Mouse (Mus musculus): Measurements from ENCODE around the gene Praf2. TPM values are rescaled to one million over a fixed set of nuclear protein-coding genes. Genes with fewer than 3 reads are reported as not detected.

Gene Praf2
- polyA plus RNA-seq (2017; shearing (Covaris generic)) = 35.0 TPM

DNA sequence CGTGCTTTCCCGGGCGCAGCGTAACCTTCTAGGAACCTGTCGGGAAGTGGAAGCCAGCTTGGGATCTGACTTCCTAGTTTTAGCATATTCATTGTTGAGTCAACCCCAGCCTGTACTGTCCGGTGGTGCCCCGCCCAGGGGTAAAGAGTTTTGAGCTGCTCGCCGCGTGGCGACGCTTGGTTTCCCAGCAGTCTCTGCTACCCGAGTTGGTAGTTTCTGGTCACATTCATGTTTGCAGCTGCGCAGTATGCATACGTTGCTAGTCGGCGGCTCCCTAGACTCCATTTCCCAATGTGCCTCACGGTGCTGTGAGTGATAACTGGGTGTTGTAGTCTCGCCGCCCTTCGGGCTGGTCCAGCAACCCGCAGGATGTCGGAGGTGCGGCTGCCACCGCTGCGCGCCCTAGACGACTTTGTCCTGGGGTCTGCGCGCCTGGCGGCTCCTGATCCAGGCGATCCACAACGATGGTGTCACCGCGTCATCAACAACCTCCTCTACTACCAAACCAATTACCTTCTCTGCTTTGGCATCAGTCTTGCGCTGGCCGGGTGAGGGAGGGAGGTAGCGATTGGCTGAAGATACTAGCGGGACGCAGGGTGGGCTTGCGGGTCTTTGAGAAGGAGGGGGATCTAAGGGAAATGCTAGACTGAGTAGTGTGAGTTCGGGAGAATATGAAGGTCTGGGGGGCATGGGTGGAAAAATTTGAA lies at the start of gene Praf2:
Praf2 (plus strand) TSS at position 225 of the 707 bp plus-strand sequence.

GRCm38 (mm10) chrX:7680864-7681263 lies 47.4 kb upstream of the Praf2 start, which contains the start of gene Magix:
Gene Magix (minus strand): TSS chrX:7681251.

DNA sequence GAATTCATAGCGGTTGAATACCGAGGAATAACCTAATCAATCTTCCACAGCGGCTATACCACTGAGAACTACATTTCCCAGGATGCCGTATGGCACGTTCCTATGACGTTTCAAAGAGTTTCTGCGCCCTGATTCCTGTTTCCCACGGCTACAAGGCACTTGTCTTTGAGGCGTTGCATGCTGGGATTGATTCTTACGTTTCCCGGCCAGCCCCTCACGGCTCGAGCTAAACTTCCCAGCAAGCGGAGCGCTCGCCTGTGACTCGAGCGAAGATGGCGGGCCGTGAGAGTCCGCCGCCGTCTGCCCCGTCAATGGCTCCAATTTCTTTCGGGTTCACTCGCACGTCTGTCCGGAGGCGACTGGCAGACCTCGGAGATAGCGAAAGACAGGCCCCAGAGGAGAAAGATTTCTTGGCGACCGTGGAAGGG lies 31.3 kb upstream of the Praf2 start, which contains the start of gene Gpkow:
Gpkow (plus strand) TSS at position 178 of the 428 bp plus-strand sequence.

GRCm38 (mm10) chrX:7714135-7714899 lies 13.9 kb upstream of the Praf2 start, which contains the start of gene Wdr45:
Gene Wdr45 (plus strand): TSS chrX:7714333.

DNA sequence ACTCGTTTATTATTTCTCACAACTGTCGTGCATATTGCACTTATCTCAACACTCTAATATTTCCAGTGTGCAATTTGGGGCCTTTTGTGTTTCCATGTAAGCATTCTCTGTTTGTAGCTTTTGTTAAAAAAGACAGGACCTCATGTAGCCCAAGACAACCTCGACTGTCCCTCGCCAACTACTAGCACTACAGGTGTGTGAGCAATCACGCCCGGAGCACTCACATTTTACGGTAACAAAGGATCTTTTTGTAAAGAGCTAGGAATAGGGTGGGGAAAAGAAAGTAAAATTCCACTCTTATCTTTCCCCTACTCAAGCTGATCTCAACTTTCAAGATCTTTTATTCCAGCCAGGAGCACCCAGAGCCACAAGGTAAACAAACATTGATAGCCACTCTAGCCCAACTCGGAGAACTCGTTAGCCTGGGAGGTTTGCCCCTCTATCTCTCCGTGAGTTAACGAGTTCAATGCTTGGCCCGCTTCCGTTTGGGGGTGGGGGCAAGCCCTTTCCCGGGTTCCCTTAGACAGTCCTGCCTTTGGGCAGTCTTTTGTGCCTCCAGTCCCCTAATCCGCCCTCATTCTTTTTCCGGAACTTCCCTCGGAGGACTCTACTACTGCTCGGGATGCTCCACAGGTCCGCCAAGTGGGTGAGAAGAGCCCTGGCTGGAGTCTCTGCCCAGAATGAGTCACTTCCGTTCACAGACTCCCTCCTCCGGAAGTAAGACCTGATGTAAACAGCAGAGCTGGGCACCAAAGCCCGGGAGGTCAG lies 6.5 kb upstream of the Praf2 start, which contains the start of gene Gm45208:
Gm45208 (plus strand) TSS at position 732 of the 768 bp plus-strand sequence.

DNA sequence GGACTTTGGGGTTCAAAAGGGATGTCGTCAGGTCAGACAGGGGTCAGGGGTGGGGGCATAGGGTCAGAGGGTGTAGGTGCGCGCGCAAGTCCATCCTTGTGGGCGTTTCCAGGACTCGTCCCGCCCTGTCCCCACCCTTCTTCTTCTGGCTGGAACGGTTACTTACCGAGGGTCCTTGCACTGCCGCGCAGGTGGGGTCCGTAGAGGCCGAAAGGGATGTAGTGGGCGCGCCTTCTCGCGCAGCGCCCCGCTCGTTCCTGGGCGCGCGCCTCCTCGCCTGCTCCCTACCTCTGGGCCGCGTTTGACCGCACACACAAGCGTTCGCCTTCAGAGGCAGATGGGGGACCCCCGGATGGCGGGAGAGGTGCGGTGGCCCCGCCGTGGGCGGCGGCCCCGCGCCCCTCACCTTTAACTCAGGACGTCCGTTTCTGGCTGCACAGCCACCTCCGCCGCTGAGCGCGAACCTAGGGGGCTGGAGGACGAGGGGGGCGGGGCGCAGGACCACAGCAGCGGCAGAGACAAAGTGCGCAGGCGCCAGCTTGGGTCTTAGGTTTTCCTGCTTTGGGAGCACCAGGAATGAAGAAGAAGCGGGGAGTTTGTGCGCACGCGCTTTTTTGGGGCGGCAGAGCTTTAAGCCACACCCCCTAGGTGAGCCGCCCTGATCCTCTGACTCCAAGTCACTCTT lies 22.3 kb downstream of the Praf2 start, which contains the start of gene Ccdc120:
Ccdc120 (minus strand) TSS at position 474 of the 685 bp plus-strand sequence.

DNA sequence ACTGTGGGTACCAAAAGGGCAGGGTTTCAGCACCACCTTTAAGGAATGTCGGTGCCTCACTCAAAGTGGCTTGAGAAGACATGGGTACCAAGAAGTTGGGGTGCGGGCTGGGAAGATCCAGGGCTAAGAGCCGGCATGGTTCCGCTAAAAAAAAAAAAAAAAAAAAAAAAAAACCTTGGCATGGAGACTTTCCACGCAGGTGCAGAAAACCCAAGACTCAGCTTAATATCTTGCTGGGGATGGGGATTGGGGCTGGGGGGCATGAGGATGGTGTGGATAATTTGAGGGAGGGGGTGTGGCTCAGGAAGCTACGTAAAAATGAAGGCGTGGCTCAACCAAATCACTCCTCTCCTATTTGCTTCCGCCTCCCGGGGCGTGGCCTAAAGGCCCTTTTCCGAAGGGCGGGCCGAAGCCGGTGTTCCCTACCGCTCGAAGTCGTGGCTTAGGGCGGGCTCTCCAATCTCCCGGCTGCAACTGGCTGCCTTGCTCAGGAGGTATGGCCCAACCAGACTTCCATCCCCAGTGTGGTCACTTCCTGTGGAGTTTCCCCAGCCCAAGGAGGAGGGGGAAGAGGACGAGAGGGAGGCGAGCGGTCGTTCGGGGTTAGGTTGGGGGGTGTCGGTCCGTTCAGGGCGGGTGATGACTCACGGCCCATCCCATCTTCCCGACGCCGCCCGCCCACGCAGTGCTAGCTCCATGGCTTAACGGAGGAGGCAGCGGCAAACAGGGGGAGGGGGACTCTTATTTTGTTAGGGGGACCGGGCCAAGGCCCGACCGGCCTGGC lies 34.1 kb downstream of the Praf2 start, which contains the start of gene Tfe3:
Tfe3 (plus strand) TSS at position 424 of the 784 bp plus-strand sequence.

Other genes starting within 250 kb of the Praf2 start
- gene Foxp3, start 154.8 kb upstream of the Praf2 start, polyA plus RNA-seq (2017; shearing (Covaris generic)) = 118 TPM
- gene Ppp1r3f, start 154.2 kb upstream of the Praf2 start, polyA plus RNA-seq (2017; shearing (Covaris generic)) = 7.1 TPM
- gene Ccdc22, start 122.9 kb upstream of the Praf2 start, polyA plus RNA-seq (2017; shearing (Covaris generic)) = 23.9 TPM
- not detected for gene Cacna1f, start 121.4 kb upstream of the Praf2 start, polyA plus RNA-seq (2017; shearing (Covaris generic))
- gene Syp, start 90.0 kb upstream of the Praf2 start, polyA plus RNA-seq (2017; shearing (Covaris generic)) = 19.6 TPM
- 35.1 TPM for gene Prickle3, start 71.2 kb upstream of the Praf2 start, polyA plus RNA-seq (2017; shearing (Covaris generic))
- 130 TPM for gene Plp2, start 57.0 kb upstream of the Praf2 start, polyA plus RNA-seq (2017; shearing (Covaris generic))
- not detected for gene Magix, start 47.2 kb upstream of the Praf2 start, polyA plus RNA-seq (2017; shearing (Covaris generic))
- gene Gpkow, start 31.3 kb upstream of the Praf2 start, polyA plus RNA-seq (2017; shearing (Covaris generic)) = 69.0 TPM
- gene Wdr45, start 14.1 kb upstream of the Praf2 start, polyA plus RNA-seq (2017; shearing (Covaris generic)) = 85.0 TPM
- not detected for gene Gm45208, start 6.2 kb upstream of the Praf2 start, polyA plus RNA-seq (2017; shearing (Covaris generic))
- 0.70 TPM for gene Ccdc120, start 22.5 kb downstream of the Praf2 start, polyA plus RNA-seq (2017; shearing (Covaris generic))
- 47.9 TPM for gene Tfe3, start 34.1 kb downstream of the Praf2 start, polyA plus RNA-seq (2017; shearing (Covaris generic))
- gene Gripap1, start 61.3 kb downstream of the Praf2 start, polyA plus RNA-seq (2017; shearing (Covaris generic)) = 112 TPM
- 1.1 TPM for gene Kcnd1, start 93.8 kb downstream of the Praf2 start, polyA plus RNA-seq (2017; shearing (Covaris generic))
- 16.6 TPM for gene Otud5, start 112.9 kb downstream of the Praf2 start, polyA plus RNA-seq (2017; shearing (Covaris generic))
- gene Pim2, start 149.8 kb downstream of the Praf2 start, polyA plus RNA-seq (2017; shearing (Covaris generic)) = 75.3 TPM
- 41.7 TPM for gene Slc35a2, start 155.6 kb downstream of the Praf2 start, polyA plus RNA-seq (2017; shearing (Covaris generic))
- 155 TPM for gene Pqbp1, start 170.8 kb downstream of the Praf2 start, polyA plus RNA-seq (2017; shearing (Covaris generic))
- 154 TPM for gene Timm17b, start 170.9 kb downstream of the Praf2 start, polyA plus RNA-seq (2017; shearing (Covaris generic))
- not detected for gene Gm10491, start 179.4 kb downstream of the Praf2 start, polyA plus RNA-seq (2017; shearing (Covaris generic))
- gene Gm10490, start 181.1 kb downstream of the Praf2 start, polyA plus RNA-seq (2017; shearing (Covaris generic)) = not detected
- not detected for gene Pcsk1n, start 191.4 kb downstream of the Praf2 start, polyA plus RNA-seq (2017; shearing (Covaris generic))
- gene Eras, start 200.2 kb downstream of the Praf2 start, polyA plus RNA-seq (2017; shearing (Covaris generic)) = not detected
- 21.6 TPM for gene Hdac6, start 219.4 kb downstream of the Praf2 start, polyA plus RNA-seq (2017; shearing (Covaris generic))
- gene Gata1, start 249.6 kb downstream of the Praf2 start, polyA plus RNA-seq (2017; shearing (Covaris generic)) = 41.6 TPM

Data from activated CD4-positive, CD25-positive, alpha-beta regulatory T cell, adult 9 weeks (primary cell).